Mouse (Mus musculus): ENCODE measurements around the gene Bicc1. TPM values are rescaled to one million over a fixed set of nuclear protein-coding genes. Genes with fewer than 3 reads are reported as not detected.
A peak's percentile ranks its signal among the peaks of the same experiment; 100 is the strongest.
"Not testable (repeated sequence)": the region's sequence is repeated elsewhere in the genome, so short reads cannot be mapped to it uniquely, and the experiment has no call there.

Gene Bicc1
- polyA plus RNA-seq, 1 experiment from 2014 or later = 13.7 TPM

DNA sequence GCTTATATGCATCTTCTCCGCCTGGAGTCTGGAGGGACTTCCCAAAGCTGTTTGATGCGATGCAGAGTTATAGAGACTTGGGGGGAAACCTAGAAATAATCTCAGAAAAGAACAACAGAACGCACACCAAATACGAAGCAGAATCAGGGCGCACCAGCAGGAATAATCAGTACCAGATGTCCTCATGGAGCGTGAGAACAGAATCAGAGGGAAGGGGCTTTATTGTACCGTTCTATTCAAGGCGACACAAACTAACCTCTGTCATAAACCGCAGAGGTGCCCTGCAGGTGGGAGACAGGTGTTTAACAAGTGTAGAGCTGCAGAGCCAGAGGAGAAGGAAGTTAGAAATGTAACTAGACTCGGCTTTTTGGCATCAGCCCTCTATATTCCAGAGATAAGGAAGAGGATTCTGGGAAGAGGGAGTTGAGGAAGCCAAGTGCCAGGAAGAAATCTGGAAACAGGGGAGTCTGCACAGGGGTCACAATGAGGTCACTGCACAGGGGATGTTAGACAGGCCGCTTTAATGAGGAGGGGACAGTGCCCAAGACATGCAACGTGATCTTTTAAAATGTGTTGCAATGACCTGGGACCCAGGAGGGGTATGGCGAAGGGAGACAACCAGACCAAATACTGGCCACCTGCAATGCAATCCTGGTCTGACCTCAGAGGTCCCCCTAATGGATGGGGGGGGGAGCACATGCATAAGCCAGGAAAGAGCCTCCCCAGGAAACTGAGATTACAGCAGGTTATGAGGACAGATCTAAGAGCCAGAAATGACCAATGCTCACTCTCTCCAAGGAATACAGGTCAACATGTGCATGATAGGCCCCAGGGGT, 190.4 kb downstream of the Bicc1 start:
- no peaks in the 10 kb centered on the region for H3K9me3 ChIP-seq (replicated peaks)
- peaks cover 7% of the 10 kb centered on the region; the same call in 1 of the 2 replicates for H3K4me1 ChIP-seq
- WGBS = 69% methylated on average over 13 of the region's 13 CpGs

DNA sequence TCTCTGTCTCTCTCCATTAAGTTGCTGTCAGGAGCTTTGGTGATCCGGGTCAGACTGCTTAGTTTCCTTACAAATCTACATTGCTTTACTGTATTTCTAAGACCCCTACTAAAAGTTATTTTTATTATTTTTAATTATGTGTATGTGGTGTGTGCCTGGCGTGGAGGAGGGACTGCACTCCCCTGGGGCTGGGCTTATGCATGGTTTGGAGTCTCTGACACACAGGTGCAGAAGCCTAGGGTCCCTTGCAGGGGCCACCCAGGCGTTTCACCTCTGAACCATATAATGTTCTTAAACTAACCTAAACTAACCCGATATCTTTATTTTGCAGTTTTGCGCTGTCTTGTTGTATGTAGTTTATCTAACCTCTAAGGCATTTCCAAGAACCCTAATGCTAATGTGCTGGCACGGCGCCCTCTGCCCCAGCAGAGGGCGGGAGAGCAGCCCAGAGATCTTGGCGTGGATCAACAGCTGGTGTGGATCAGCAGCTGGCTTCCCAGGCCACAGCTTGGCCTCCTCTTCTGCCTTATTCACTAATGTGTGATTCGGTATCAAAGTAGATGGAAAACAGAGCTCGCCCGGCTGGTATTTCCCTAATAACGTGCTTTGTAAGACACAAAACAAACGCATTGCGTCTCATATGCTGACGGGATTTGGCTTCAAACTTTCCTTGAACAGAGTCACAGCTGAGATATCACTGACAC, 192.7 kb downstream of the Bicc1 start:
- no peaks in the 10 kb centered on the region for H3K27me3 ChIP-seq
- ATAC-seq (ENCODE audit: low FRiP score) = no peak
- no peaks in the 10 kb centered on the region for H3K36me3 ChIP-seq
- 74% methylated on average over 16 of the region's 16 CpGs for WGBS
- H3K9ac ChIP-seq = no peak overlapping the region
- no peak overlapping the region for H3K4me2 ChIP-seq (replicated peaks)
- peaks cover 9% of the 10 kb centered on the region; the same call in 1 of the 2 replicates for H3K4me1 ChIP-seq
- H3K4me3 ChIP-seq = no peak overlapping the region
- H3K9me3 ChIP-seq (replicated peaks) = no peaks in the 10 kb centered on the region
- no peak overlapping the region for H3K27ac ChIP-seq

More for the DNA sequence above, 190.4 kb downstream of the Bicc1 start:
- H3K9ac ChIP-seq = no peak overlapping the region
- no peak overlapping the region for H3K4me3 ChIP-seq
- H3K4me2 ChIP-seq (replicated peaks) = no peak overlapping the region
- ATAC-seq (ENCODE audit: low FRiP score) = no peak
- no peaks in the 10 kb centered on the region for H3K27me3 ChIP-seq
- no peak overlapping the region for H3K27ac ChIP-seq
- no peaks in the 10 kb centered on the region for H3K36me3 ChIP-seq

DNA sequence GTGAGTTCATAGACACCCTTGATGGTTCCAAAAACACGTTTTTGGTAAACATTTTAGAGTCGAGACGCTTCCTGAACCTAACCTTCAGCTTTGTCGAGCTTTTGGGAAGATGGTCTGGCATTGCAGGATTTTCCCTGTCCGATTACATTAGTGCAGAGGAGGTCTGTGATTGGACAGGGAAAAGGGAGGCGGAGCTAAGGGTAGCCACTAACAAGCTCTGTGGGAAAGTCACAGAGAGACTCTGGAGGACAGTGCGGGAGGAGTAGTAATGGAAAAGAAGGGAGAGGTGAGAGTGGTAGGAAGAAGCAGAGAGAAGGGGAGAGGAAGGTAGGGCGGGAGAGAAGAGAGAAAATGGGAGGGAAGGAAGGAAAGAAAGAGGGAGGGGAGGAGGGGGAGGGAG, 194.8 kb downstream of the Bicc1 start:
- H3K4me2 ChIP-seq (replicated peaks) = no peak overlapping the region

DNA sequence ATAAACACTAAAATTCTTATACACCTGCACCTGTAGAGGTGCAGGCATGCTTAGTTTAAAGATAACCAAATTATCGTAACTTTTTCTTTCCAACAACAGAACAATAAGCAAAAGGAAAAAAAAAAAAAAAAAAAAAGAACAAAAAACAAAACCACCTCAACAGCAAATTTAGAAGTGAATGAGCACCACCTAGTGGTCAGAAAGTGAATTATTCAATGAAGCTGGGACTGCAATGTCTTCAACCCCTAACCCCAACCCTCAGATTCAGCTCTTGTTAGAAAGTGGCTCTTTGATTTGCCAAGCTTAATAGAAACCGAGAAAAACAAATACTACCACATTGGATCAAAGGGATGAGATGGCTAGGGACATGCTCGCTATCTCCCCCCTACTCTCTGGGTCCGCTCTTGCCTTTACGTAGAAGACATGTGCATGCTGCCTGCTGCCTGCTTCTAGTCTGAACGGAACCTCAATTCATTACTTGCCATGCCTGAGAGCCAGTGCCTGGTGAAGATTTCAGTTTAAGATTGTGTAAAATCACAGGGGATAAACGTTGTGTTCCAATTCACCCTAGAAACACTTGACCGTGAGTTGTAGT, 195.8 kb downstream of the Bicc1 start:
- 0 out of 2 replicates have a peak, but pooled peaks cover 2% of the 10 kb centered on the region for H3K4me1 ChIP-seq
- no peak overlapping the region for H3K4me3 ChIP-seq
- 58% methylated on average over 8 of the region's 8 CpGs for WGBS
- no peak overlapping the region for H3K27ac ChIP-seq
- no peak overlapping the region for H3K4me2 ChIP-seq (replicated peaks)
- no peaks in the 10 kb centered on the region for H3K27me3 ChIP-seq
- H3K36me3 ChIP-seq = no peaks in the 10 kb centered on the region
- H3K9ac ChIP-seq = no peak overlapping the region
- H3K9me3 ChIP-seq (replicated peaks) = no peaks in the 10 kb centered on the region
- ATAC-seq (ENCODE audit: low FRiP score) = 0 out of 2 replicates have a peak, but pooled peaks have one; percentile 22

More for the DNA sequence above, 194.8 kb downstream of the Bicc1 start:
- Histone ChIP-seq H3K27me3 (no peaks in the 10 kb centered on the region), H3K27ac (no peak overlapping the region), H3K4me3 (no peak overlapping the region), H3K36me3 (no peaks in the 10 kb centered on the region), H3K9me3 (replicated peaks) (no peaks in the 10 kb centered on the region), H3K4me1 (peaks cover 9% of the 10 kb centered on the region; the same call in 1 of the 2 replicates), H3K9ac (no peak overlapping the region)
- WGBS = 34% methylated on average over 8 of the region's 8 CpGs
- ATAC-seq (ENCODE audit: low FRiP score) = no peak

DNA sequence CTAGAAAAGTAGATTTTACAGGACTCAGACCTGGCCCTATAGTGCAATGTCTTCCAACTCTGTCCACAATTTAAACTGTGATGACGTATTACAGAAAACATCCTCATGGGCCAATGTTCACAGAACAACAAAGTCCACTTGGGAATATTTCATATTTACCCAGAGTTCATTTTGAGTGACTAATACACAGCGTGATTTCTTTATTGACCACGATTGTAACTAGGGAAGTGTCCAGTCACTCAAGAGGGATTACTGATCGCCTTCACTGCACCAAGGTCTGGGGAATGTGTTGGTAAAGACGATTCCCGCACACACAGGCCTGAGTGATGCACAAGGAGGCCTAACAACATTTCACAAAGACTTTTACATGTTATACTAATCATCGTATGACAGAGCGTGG, 197.9 kb downstream of the Bicc1 start:
- no peaks in the 10 kb centered on the region for H3K36me3 ChIP-seq
- no peak overlapping the region for H3K9ac ChIP-seq
- H3K4me3 ChIP-seq = no peak overlapping the region
- 90% methylated on average over 8 of the region's 8 CpGs for WGBS
- H3K9me3 ChIP-seq (replicated peaks) = no peaks in the 10 kb centered on the region
- H3K27ac ChIP-seq = no peak overlapping the region
- ATAC-seq (ENCODE audit: low FRiP score) = no peak
- no peaks in the 10 kb centered on the region for H3K27me3 ChIP-seq
- H3K4me2 ChIP-seq (replicated peaks) = no peak overlapping the region
- 0 out of 2 replicates have a peak, but pooled peaks cover 2% of the 10 kb centered on the region for H3K4me1 ChIP-seq

DNA sequence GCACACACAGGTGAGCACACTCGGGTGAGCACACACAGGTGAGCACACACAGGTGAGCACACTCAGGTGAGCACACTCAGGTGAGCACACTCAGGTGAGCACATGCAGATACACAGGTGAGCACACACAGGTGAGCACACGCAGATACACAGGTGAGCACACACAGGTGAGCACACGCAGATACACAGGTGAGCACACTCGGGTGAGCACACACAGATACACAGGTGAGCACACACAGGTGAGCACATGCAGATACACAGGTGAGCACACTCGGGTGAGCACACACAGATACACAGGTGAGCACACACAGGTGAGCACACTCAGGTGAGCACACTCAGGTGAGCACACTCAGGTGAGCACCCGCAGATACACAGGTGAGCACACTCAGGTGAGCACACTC, 199.1 kb downstream of the Bicc1 start:
- not testable (repeated sequence) for H3K9me3 ChIP-seq (replicated peaks); H3K27ac ChIP-seq; H3K36me3 ChIP-seq; H3K4me2 ChIP-seq (replicated peaks); H3K4me3 ChIP-seq; H3K4me1 ChIP-seq; H3K27me3 ChIP-seq; H3K9ac ChIP-seq; ATAC-seq (ENCODE audit: low FRiP score)
- WGBS = 91% methylated on average over 6 of the region's 6 CpGs

DNA sequence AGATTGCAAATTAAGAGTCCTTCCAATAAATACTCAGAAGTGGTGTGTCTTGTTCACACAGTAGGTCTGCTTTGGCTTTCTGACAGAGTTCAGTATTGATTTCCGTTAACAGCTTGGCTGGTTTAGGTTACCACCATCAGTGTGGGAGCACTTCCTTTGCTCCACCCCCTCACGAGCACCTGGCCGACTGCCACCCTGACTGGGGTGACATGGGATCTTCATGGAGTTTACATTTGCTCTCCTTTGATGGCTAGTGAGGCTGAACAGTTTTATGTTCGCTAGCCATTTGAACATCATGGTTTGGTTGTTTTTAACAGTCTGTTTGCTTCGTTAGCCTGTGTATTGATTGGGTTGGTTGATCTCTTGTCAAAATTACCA, 206.7 kb downstream of the Bicc1 start:
- peak overlapping the region; percentile 92 for H3K27ac ChIP-seq
- H3K9ac ChIP-seq = no peak overlapping the region
- WGBS = 66% methylated on average over 5 of the region's 5 CpGs
- no peaks in the 10 kb centered on the region for H3K36me3 ChIP-seq
- H3K9me3 ChIP-seq (replicated peaks) = no peaks in the 10 kb centered on the region
- no peaks in the 10 kb centered on the region for H3K27me3 ChIP-seq
- ATAC-seq (ENCODE audit: low FRiP score) = peak; percentile 9; the same call in 1 of the 2 replicates
- peaks cover 33% of the 10 kb centered on the region for H3K4me1 ChIP-seq
- H3K4me3 ChIP-seq = no peak overlapping the region
- H3K4me2 ChIP-seq (replicated peaks) = peak overlapping the region; percentile 39; the same call in 1 of the 2 replicates

DNA sequence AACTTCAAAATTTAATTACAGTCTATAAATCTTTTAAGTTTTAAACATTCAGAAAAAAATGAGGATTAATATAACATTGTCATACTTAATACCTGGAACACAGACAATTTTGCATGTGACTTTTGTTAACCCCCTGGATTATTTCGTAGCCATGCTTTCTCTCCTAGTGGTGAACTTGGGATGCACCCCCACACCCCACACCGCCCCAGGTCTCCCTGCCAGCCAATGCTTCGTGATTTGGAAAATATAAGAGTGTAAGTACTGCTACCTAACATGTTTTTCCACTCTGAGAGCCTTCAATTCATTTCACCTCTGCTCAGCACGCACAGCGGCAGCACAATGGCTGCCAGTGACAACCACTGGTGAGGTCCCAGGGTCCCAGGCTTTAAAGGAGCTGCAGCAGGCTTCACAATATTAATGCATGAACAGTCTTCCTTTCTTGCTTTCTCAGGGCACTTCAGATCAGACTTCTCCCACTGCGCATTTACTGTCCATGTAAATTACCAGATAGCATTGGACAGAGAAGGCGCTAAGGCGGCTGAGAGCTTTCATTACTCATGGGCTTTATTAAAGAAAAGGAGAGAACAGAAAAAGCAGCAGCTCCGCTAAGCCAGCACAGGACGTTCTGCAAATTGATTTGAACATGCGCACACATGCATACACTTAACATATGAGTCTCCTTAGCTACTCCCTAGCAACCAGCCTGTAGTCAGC, 207.3 kb downstream of the Bicc1 start:
- H3K27ac ChIP-seq = peak overlapping the region; percentile 92
- no peaks in the 10 kb centered on the region for H3K36me3 ChIP-seq
- H3K4me3 ChIP-seq = peak overlapping the region; percentile 10
- WGBS = 36% methylated on average over 11 of the region's 11 CpGs
- no peaks in the 10 kb centered on the region for H3K9me3 ChIP-seq (replicated peaks)
- H3K4me1 ChIP-seq = peaks cover 33% of the 10 kb centered on the region
- H3K27me3 ChIP-seq = no peaks in the 10 kb centered on the region
- peak; percentile 60 for ATAC-seq (ENCODE audit: low FRiP score)
- H3K4me2 ChIP-seq (replicated peaks) = peak overlapping the region; percentile 39
- peak overlapping the region; percentile 6; the same call in 1 of the 2 replicates for H3K9ac ChIP-seq

DNA sequence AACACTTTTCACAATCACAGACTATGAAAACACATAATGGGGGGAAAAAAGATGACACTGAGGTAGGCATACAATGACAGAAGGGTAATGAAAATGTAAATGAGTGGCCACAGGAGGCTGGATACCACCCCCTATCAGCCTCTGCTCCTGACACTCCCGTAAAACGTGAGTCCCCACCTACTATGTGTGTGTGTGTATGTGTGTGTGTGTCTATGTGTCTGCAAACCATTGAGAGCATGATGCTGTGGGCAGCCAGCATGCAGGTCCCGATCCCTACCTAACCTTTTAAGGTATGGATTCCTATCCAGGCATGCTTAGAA, 209.4 kb downstream of the Bicc1 start:
- no peaks in the 10 kb centered on the region for H3K9me3 ChIP-seq (replicated peaks)
- H3K27ac ChIP-seq = peak overlapping the region; percentile 88
- WGBS = 16% methylated on average over 3 of the region's 3 CpGs
- no peak overlapping the region for H3K4me3 ChIP-seq
- no peaks in the 10 kb centered on the region for H3K36me3 ChIP-seq
- H3K4me2 ChIP-seq (replicated peaks) = peak overlapping the region; percentile 37
- peak; percentile 71 for ATAC-seq (ENCODE audit: low FRiP score)
- H3K9ac ChIP-seq = no peak overlapping the region
- no peaks in the 10 kb centered on the region for H3K27me3 ChIP-seq
- H3K4me1 ChIP-seq = peaks cover 33% of the 10 kb centered on the region

DNA sequence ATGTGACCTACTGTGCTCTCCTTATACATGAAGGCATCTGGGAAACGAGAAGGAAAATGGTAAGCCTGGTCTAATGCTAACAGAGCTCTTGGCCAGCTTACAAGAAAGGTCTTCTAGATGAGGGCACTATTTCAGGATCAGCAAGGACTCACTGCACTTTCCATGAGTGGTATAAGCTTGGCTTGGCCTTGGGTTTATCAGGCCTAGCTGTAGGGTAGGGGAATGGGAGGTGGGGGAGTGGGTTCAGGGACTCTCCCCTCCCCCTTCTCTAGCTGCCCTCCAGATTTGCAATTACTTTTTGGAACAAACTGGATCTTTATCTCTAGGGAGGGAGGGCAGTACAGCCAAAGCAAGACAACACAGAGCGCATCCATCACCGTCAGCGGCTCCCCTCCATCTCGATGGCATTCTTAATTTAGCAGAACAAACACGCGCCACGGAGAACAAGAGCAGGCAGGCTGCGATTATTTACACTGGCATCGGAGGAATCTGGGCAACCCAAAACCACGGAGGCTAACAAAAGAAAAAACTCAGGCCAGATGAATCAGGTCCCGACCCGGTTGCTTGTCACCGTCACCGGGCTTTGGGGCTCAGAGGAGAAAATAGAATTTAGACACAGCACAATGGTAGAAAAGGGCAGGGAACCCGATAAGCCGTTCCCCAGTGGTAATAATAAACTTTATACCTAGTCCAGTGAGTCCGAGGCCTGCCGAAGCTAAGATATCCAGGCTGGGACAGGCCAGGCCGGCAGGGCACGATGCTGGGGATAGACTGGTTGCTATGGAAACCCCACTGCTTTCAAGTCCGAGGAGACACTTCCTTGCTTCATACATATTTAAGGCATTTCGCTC, 210.0 kb downstream of the Bicc1 start:
- peak; percentile 85 for ATAC-seq (ENCODE audit: low FRiP score)
- peaks cover 33% of the 10 kb centered on the region for H3K4me1 ChIP-seq
- H3K27ac ChIP-seq = peak overlapping the region; percentile 88
- WGBS = 7% methylated on average over 23 of the region's 23 CpGs
- H3K27me3 ChIP-seq = no peaks in the 10 kb centered on the region
- no peak overlapping the region for H3K9ac ChIP-seq
- peak overlapping the region; percentile 37 for H3K4me2 ChIP-seq (replicated peaks)
- H3K9me3 ChIP-seq (replicated peaks) = no peaks in the 10 kb centered on the region
- no peak overlapping the region for H3K4me3 ChIP-seq
- H3K36me3 ChIP-seq = no peaks in the 10 kb centered on the region

DNA sequence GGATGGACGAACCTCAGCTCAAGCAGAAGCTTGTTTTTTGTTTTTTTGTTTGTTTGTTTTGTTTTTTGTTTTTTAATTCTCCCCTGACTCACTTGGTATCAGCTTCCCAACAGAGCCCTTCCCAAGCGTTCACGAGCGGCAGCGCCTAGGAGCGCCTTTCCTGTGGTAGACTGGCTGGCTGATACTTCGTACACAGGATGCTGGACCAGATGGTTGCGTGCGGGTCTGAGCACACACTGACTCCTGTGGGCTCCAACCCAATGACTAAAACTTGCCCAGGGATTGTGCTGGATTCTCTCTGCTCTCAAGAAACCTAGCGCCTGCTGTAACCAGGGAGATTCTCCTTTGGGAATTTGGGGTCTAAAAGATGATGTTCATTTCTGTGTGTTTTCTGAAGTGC, 211.2 kb downstream of the Bicc1 start:
- H3K36me3 ChIP-seq = no peaks in the 10 kb centered on the region
- peaks cover 36% of the 10 kb centered on the region for H3K4me1 ChIP-seq
- H3K9ac ChIP-seq = no peak overlapping the region
- H3K4me2 ChIP-seq (replicated peaks) = no peak overlapping the region
- no peaks in the 10 kb centered on the region for H3K9me3 ChIP-seq (replicated peaks)
- ATAC-seq (ENCODE audit: low FRiP score) = no peak
- WGBS = 86% methylated on average over 10 of the region's 10 CpGs
- H3K27ac ChIP-seq = peak overlapping the region; percentile 88
- H3K4me3 ChIP-seq = no peak overlapping the region
- no peaks in the 10 kb centered on the region for H3K27me3 ChIP-seq

Data from hindbrain, embryonic 12.5 days (tissue).